Mouse (Mus musculus): Measurements from ENCODE around the gene Urm1. TPM values are rescaled to one million over a fixed set of nuclear protein-coding genes. Genes with fewer than 3 reads are reported as not detected.

Gene Urm1
- total RNA-seq, 2 experiments from 2014 or later: 17.0 to 21.1 TPM

DNA sequence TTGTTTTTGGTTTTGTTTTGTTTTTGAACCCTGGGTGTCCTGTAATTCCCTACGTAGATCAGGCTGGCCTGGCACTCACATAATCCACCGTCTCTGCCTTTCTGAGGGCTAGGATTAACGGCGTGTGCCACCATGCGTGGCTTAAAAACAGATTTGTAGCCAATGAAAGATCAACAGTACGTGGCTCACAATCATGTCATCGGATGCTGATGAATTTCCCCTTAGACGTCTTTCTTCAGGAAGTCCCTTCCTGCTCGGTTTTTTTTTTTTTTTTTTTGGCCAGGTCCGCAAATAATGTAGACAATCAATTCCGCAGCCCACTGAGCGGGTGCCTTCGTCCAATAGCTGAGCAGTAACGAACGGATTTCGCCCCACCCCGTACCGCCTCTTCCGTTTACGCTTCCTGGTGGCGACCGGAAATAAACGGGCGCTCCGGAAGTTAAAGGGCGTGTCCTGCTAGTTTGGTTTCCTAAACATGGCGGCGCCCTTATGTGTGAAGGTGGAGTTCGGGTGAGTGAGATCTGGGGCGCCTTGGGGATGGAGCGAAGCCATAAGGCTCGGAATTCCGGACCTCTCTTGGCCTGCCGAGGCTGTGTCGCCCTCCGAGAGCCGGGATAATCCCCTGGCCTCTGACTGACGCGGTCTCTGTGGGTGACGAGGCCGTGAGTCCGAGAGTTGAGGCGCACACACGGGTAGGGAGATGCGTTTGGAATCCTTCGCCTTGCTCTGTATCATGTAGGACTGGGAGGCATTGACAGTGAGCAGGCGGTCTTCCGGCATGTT lies 7.2 kb downstream of the Urm1 start:
- peak; percentile 94 for ATAC-seq (replicated peaks; ENCODE audit: poor library complexity, severe bottlenecking)

DNA sequence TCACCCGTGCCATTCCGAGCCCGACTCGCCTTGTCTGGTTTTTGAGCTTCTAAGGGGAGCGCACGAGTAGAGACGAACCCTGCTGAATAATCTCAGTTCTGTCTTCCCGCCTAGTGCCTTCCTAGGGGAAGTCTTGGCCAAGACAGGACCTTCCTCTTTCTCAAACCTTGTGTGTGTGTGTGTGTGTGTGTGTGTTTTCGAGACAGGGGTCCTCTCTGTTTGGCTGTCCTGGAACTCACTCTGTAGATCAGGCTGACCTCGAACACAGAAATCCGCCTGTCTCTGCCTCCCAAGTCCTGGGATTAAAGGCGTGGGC lies 7.8 kb downstream of the Urm1 start:
- ATAC-seq (replicated peaks; ENCODE audit: poor library complexity, severe bottlenecking): peak; percentile 72

DNA sequence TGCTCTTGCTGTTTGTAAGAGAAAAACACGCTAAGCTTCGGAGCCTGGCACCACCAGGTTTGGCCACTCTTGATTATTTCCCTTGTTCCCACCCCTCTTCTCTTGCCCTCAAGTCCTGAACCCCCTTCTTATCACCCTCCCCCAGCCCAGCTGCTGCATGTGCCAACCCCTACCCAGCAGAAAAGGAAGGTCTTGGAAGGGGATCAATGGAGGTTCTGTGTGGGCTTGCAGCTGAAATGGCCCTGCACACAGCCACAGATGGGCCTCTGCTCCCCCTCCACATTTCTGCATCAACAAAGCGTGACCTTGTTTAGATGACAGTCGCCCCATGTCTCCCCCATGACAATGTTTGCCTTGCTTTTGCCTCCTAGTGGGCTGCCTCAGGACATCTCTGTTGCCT lies 11.2 kb downstream of the Urm1 start:
- ATAC-seq (replicated peaks; ENCODE audit: poor library complexity, severe bottlenecking): no peak

DNA sequence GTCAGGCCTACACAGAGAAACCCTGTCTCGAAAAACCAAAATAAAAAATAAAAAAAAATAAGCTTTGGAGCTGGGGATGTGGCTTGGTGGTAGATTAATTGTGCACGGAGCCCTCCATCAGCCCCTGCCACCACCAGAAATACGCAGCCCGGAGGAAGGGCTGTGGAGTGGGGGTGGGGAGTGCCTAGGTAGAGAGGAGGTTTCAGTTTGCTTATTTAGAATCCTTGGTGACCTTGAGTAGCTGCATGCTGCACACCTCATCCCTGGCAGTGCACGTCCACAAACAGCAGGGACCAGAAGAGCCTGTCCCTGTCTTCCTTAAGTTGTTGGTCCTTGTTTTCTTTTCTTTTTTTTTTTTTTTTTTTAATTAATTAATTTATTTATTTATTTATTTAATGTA lies 13.9 kb downstream of the Urm1 start:
- ATAC-seq (replicated peaks; ENCODE audit: poor library complexity, severe bottlenecking): no peak

DNA sequence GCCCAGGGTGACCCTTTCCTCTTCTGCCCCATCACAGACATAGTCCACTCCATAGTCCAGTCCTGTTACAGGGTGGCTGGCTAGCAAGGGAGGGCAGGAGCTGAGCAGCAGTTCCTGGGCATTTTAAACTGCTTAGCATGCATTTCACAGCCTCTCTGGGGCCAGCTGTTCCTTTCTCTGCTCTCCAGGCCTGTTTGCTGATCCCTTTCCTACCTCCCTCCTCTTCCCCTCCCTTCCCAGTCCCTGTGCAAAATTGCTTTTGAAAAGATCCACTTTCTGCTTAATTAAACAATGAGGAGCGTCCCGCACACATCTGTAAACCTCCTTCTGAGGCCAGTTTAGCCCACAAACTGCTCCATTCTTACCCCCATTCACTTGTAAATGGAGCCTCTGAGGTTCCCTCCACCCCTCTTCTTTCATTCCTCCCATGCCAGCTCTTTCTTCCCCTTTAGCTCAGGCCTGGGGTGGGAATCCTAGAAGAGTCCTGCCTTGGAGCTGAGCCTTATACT lies 15.6 kb downstream of the Urm1 start:
- ATAC-seq (replicated peaks; ENCODE audit: poor library complexity, severe bottlenecking): no peak

DNA sequence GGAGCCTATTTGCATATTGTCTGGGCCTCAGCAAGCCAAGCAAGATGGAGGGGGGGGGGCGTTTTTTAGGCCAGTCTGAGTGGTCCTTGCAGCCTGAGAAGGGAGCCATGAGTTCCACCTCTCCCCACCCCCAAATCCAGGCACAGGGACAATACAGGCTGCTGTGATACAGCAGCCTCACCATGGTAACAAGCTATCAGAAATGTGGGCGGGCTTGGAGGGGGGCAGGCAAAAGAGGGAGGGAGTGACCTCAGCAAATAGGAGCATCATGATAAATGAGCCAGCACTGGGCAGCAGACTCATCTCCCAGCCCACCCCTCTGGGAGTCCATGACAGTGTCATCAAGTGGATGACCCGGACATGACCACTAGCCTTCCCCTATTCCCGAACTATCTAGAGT lies 19.6 kb downstream of the Urm1 start:
- no peak for ATAC-seq (replicated peaks; ENCODE audit: poor library complexity, severe bottlenecking)

DNA sequence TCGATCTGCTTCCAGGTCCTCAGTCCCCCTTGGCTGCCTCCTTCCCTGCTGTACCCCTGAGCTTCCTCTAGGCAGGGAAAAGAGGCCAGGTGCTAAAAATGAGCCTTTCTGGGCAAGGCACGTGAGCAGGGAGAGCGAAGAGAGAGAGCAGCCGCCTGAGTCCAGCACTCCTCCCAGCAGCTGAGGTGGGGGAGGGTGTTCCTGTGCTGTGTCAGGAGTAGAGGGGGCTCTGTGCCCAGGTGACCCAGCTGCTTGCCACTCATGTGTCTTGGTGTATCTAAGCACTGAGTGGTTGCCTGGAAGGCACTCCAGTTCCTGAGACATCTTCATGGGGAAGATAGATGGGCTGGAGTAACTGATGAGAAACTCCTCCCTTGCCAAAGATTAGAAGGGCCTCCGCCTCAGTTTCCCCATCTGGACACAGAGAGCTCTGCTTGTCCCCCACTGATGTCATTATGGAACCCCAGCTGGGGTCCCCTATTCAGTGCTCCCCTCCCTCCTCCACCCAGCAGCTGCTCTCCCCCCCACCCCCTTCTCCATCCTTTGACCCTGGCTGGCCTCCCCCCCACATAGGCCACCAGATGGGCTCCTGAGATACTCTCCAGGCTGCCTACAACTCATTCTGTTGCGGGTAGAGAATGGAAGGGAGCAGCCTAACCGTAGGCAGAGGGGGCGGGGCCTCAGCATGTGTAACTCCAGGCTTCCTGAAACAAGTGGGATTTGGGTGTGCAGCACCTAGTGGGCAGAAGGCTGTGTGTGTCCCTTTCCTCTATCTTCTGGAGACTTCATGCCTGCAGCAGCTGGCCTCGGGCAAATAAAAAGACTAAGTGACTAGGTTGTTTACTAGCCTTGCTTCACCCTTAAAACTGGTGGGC lies 23.6 kb downstream of the Urm1 start:
- no peak for ATAC-seq (replicated peaks; ENCODE audit: poor library complexity, severe bottlenecking)

DNA sequence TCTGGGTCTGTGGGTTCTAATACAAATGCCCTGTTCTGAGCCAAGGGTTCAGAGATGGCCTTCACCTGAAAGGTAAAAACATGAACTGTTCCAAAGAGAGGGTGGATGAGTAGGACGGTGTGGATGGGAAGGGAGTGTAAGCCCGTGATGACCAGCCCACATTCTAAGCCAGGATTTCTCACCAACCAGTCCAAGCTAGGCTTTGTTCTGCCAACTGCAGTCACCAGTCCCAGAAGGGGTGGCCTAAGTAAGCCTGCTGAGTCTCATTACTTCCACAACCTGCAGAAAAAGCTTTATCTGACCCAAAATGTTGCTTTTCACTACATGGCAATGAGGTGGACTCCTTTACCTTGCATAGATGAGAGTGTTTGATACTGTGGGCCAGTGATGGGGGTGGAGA lies 24.2 kb downstream of the Urm1 start:
- no peak for ATAC-seq (replicated peaks; ENCODE audit: poor library complexity, severe bottlenecking)

DNA sequence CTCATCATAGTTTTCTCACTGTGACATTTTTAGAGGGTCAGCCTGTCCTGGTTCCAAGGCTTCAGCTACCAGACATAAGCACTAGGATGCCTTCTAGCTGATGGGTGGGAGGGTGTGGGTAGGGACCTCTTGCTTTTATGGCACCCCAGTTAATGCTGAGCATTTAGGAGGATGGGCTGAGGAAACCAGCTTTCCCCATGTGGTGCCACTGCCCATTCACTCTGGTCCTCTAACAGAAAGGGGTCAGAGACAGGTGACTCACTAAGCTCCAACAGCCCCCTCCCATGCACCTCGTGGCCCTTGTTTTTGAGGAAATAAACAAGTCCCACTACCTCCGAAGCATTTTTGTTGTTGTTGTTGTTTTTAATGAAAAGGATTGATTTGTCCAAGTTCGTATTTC lies 24.8 kb downstream of the Urm1 start:
- no peak for ATAC-seq (replicated peaks; ENCODE audit: poor library complexity, severe bottlenecking)

DNA sequence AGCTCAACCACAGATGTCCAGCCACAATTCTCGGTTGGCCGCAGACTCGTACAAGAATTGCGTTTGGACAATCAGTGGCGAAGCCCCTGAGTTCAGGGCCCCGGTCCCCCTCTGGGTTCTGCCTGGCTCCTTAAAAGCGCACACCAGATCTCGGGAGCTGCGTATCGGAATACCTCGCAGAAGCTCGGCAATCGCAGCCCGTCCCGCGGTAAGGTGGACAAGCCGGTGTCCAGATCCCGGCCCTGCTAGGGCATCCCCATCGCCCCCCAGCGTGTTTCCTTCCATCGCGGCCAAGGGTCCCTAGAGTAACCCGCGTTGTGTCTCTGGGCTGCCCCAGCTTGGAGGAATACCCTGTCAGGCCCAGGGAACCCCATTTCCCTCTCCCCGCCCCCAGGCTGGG lies 25.8 kb downstream of the Urm1 start:
- no peak for ATAC-seq (replicated peaks; ENCODE audit: poor library complexity, severe bottlenecking)

DNA sequence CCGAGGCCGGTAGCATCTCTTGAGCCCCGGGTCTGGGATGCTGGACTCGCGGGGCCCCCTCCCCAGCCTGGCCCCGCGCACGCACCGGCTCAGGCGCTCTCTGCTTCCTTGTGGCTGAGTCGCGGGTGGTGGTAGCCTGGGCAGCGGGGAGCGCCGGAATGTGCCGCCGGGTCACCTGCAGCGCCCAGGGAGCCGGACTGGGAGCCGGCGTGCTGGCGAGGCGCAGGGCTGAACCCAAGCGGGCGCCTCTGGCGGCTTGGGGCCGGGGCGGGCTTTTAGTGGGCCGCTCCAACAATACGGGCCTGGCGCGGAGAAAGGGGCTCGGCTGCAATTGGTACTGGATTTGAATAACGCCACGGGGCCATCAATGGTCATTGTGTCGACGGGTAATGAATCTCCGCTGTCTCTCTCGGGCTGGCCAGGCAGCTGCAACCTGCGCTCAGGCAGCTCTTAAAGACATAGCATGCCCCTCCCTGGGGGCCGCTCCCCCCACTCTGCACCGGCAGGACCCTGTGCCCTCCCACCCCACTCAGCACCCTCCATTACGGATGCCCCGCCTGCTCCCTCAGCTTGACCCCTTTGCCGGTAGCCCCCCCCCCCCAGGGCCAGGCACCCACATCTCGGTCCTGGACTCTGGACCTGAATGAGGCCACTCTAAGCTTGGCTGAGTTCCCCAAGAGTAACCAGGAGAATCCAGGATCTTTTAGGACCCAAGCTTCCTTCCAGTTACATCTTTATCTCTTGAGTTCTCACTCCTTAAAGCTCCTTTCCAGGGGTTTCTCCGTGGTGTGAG lies 26.4 kb downstream of the Urm1 start:
- ATAC-seq (replicated peaks; ENCODE audit: poor library complexity, severe bottlenecking): no peak

DNA sequence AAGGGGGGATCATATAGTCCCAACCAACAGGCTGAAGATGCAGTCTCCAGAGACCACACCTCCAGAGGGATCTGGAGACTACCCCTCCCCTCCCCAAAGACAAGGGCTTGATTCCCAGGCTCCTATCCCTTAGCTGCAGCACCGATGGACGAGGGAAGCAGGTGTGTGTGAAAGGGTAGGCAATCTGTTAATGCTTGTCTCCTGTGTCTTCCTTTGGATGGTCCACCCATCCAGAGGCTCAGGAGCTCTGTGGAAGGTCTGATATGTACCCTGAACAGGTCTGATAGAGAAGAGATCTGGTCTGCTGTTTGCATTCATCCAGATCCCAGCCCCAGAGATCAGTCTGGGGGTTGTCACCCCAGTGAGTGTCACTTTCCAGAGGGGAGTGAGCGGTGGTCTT lies 27.0 kb downstream of the Urm1 start:
- ATAC-seq (replicated peaks; ENCODE audit: poor library complexity, severe bottlenecking): no peak

DNA sequence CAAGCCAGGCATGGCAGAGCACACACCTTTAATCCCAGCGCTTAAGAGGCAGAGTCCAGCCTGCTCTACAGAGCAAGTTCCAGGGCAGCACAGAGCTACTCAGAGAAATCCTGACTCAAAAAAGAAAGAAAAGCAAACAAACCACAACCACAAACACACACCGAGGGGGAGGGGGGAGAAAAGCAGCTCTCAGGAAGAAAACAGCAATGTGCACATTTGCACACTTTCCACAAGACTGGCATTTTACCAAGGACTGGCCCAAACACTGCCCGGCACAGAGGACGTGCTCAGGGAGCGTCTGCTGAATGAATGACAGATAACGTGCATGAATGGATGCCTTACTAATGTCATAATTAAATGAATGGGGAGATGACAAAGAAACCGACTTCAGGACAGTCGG lies 29.2 kb downstream of the Urm1 start:
- ATAC-seq (replicated peaks; ENCODE audit: poor library complexity, severe bottlenecking): no peak

DNA sequence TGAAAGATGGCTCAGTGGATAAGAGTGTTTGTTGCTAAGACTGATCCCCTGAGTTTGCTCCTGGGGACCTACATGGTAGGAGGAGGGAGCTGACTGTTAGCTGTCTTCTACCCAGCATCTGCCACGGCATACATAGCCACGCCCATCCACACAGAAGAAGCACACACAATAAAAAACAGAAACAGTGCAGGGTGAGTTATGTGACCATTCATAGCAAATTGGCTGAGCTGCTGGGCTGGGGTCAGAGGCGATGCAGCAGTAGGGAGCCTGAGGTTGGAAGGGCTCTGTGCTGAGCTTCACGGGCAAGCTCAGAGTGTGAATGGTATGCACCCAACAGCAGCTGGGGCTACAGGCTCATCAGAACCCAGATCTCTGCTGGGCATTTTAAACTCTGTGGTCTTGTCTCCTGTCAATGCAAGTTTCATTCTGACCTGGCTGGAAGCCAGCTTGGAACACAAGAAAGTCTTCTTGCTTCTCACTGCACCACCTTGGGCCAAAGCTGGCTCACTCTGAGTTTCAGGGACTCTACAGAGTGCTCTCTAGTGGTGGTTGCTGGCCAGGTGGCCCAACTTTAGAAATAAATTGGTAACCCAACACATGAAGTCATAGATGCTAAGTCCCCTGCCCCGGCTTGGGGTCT lies 30.1 kb downstream of the Urm1 start:
- ATAC-seq (replicated peaks; ENCODE audit: poor library complexity, severe bottlenecking): no peak

DNA sequence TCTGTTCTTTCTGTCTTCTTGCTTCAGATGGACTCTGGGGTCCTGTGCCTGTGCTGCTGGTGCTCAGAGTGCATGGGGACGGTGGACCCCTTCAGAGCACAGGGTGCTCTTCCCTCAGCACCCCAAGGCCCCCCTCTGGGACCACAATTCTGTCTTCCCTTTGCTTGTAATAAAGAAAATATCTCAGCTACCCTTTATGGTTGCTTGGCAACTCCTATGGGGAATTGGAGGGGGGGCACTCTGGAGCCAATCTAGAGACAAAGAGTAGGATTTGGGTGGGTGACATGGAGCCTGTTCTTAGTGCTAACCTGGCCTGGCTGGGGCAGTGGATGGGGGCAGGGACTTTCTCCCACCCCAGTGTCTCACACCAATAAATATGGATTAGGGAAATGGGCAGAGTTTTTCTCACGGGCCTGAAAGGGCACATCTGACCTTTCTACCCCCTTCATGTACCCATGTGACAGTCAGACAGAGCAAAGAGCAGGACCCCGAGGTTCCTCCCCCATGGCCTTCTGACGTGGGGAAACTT lies 33.1 kb downstream of the Urm1 start:
- no peak for ATAC-seq (replicated peaks; ENCODE audit: poor library complexity, severe bottlenecking)

DNA sequence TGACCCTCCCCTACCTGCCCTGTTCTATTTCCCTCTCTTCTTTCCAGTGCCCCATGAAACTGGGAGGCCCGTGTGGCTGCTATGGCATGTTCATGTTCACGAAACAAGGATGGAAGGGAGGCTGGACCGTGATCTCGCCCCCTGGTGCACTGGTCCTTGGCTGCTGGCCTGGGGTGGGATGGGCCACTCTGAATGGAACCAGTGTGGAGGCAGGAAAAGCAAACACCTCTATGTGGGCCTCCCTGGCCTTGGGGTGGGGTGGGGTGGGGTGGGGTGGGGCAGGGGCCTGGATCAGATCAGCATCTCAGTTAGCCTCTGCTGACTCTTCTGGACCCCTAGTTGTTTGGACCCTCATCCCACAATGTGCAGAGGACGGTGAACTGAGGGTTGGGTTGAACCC lies 33.9 kb downstream of the Urm1 start:
- ATAC-seq (replicated peaks; ENCODE audit: poor library complexity, severe bottlenecking): no peak

DNA sequence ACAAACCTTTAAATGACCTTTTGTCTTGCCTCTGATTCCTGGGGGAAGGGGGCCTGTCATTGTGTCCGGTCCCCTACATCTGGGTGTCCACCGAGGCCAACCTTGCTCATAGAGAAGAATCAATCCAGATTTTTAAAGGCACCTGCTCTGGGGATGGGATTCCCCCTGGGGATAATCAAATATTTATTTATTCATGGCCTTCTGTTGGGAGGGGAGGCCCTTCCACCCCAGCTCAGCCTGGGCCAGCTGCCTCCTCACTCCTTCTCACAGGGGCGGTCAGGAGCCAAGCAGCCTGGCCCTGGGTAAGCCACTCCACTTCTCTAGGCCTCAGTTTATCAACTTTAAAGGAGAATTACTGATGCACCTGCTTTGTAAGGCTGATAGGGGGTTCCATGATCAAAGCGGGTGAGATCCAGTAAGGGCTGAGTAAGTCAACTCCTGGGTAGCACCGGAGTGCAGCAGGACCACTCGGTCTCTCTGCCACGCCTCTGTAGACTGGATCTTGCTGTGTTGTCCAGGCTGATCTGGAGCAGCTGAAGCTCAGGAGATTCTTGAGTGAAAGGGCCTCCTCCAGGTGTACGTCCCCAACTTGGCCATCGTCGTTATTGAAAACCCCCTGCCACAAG lies 35.8 kb downstream of the Urm1 start:
- ATAC-seq (replicated peaks; ENCODE audit: poor library complexity, severe bottlenecking): no peak

DNA sequence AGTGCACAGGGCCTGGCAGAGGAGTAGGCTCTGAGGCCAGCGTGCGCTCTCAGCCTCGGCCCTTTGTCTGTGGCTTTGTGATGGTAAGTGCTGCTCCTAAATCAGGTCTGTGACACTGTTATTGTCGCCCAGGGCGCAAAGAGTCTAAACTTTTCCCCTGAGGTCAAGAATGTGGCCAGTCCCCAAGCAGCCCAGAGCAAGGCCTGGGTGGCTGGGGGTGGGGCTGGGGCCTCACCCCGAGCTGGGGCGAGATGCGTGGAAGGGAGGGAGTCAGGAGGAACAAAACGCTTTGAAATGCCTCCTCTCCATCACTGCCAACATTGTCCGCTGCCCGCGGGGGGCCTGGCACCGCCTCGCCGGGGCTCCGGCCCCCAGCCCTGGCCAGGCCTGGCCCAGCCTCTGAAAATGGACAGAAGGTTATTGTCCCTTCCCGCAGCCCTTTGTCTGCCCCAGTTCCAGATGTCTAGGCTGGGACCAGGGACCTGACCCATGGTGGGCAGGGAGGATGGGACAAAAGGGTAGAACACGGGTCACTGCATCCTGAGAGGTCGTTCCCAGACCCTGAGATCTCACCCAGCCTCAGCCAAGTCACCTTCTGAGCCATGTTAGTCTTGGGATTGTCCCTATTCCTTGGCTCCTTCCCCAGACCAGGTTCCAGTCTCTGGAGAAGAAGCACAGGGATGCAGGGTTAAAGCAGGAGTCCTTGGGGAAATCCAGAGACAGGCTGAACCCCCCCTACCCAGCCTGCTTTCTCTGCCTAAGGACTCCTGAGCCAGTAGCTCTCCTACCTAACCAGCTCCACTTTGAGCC lies 36.8 kb downstream of the Urm1 start:
- no peak for ATAC-seq (replicated peaks; ENCODE audit: poor library complexity, severe bottlenecking)

DNA sequence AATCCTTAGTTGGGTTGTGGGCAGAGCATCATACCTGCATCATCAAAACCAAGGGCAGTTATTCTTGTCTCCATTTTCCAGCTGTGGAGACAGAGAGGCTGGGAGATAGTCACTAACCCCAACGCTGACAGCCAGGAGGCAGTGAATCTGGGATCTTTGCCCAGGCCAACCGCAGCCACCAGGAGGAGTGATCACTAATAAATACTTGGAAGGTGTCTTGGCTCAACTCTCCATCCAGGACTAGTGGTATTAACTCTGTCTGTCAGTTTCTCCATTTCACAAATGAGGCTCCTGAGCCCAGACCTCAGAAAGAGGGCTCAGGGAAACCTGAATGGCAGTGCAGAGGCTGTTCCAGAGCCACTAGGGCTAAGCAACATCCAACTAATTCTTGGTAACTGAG lies 37.5 kb downstream of the Urm1 start:
- ATAC-seq (replicated peaks; ENCODE audit: poor library complexity, severe bottlenecking): no peak
